Mouse (Mus musculus) E14TG2a.4 (cell line): ENCODE measurements at regions not wholly inside any gene's neighbourhood (a gene's known extent, or its start where the extent isn't known, plus 50 kb on each side); places are given as distances from the start of the nearest gene placed in this dataset.

ENCODE experiments used
- H3K27me3 ChIP-seq: 2 replicates; pipeline ENCODE4 v1.6.1; 2014; ENCODE audit warnings: low read length, control low read depth; ENCODE audit not compliant: insufficient read depth
- H3K36me3 ChIP-seq: 2 replicates; pipeline ENCODE4 v1.6.1; 2014; ENCODE audit warnings: low read length, control low read depth; ENCODE audit not compliant: insufficient read depth
- H3K4me1 ChIP-seq: replicated peaks from 2 replicates; pipeline ENCODE4 v1.6.1; 2014; ENCODE audit warnings: low read depth, low read length, control low read depth
- H3K4me3 ChIP-seq: replicated peaks from 2 replicates; pipeline ENCODE4 v1.5.1; 2014; ENCODE audit warnings: mild to moderate bottlenecking, low read length
- H3K9me3 ChIP-seq: 2 replicates; pipeline ENCODE4 v1.6.1; 2014; ENCODE audit warnings: low read length, control low read depth
- CTCF ChIP-seq: conservative IDR thresholded peaks from 2 replicates; pipeline ENCODE4 v1.5.1; 2014; ENCODE audit warnings: low read length
- NANOG ChIP-seq: IDR thresholded peaks from 2 replicates; pipeline ENCODE4 v1.6.1; 2014; ENCODE audit warnings: borderline replicate concordance, low read length, mixed read lengths
- POU5F1 ChIP-seq: IDR thresholded peaks from 2 replicates; pipeline ENCODE4 v1.6.1; 2014; ENCODE audit warnings: low read length, borderline replicate concordance

DNA sequence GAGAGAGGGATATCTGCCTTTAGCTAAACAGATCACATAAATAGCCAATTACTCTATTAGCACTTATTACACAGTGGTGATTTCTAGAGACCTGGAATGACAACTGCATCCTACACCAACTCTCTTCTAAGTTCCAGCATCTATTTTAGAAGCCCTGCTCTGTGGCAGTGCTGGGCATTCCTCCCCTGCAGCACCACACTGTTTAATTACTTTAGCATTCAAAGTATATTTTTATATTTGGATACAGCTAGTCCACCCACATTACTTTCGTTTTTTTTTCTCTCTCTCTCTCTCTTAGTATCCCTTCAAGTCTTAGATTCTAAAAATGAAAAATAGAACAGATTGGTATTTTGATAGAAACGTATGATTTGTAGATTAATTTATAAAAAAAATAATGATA is 250.1 kb downstream of the Nova1 start:
- Histone ChIP-seq H3K4me1 (no peaks in the 10 kb centered on the region), H3K27me3 (no peaks in the 10 kb centered on the region), H3K36me3 (no peaks in the 10 kb centered on the region), H3K9me3 (no peaks in the 10 kb centered on the region), H3K4me3 (no peak overlapping the region)
- TF ChIP-seq NANOG (no peak), POU5F1 (no peak)

DNA sequence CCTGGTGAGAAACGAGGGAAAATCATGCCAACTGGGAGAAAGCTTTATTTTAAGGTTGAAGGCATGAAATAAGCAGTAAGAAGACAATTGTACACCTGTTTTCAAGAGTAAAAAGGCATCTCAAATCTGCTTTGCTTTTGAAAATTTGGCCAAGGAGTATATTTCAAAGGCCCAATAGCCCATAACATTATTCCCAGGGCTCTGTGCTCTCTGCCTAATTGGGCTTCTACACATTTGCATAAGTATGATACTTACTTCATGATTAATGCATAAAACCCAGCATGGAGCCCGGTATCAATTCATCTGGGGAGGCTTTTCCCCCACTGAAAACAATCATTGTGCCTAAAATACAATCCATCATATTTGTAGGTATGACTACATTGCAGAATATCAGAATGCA is 252.4 kb downstream of the Nova1 start:
- no peaks in the 10 kb centered on the region for H3K36me3 ChIP-seq
- H3K4me1 ChIP-seq, result no peaks in the 10 kb centered on the region
- H3K27me3 ChIP-seq, result no peaks in the 10 kb centered on the region
- no peak overlapping the region for H3K4me3 ChIP-seq
- TF ChIP-seq POU5F1 (no peak), NANOG (no peak), CTCF (no peak)
- H3K9me3 ChIP-seq, result no peaks in the 10 kb centered on the region

DNA sequence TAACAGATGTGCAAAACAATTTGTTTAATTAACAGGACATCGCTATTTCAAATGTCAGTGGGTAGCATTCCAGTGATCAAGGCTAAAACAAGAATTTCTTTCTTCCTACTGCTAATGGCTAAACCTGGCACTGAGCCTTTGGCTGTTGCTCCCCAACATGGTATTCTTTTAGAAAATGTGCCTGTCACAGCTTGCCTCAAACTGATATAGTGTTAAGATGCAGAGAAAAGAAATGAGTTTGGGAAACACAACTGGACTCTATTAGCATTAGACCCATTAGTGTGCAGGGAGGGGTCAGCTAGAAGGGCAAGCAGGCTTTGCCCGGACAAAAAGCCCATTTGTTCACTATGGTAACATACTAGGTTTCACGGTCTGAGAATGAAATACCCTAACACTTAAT is 297.8 kb downstream of the Nova1 start:
- no peaks in the 10 kb centered on the region for H3K36me3 ChIP-seq
- H3K9me3 ChIP-seq, result no peaks in the 10 kb centered on the region
- no peak for TF ChIP-seq POU5F1
- no peak for TF ChIP-seq CTCF
- no peak for TF ChIP-seq NANOG
- no peaks in the 10 kb centered on the region for H3K27me3 ChIP-seq
- H3K4me1 ChIP-seq, result no peaks in the 10 kb centered on the region
- no peak overlapping the region for H3K4me3 ChIP-seq

DNA sequence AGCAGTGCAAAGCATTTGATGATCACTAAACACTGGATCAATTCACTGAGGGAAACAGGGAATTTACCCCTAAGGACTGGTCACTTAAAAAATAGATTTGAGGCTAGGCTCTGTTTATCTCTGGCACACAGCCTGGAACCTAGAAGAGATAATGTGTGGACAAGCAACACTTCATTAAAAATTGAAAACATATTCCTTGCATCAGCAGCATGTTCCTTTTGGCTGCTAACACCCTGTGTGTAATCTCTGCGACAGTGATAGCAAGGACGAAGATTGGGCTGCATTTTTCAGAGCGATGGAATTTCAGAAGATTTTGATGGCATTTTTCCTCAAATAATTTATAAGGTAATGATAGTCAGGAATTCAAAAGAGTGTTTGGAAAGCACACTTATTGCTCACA is 310.9 kb downstream of the Nova1 start:
- Histone ChIP-seq H3K4me1 (no peaks in the 10 kb centered on the region), H3K9me3 (peaks cover 17% of the 10 kb centered on the region), H3K4me3 (no peak overlapping the region), H3K27me3 (no peaks in the 10 kb centered on the region), H3K36me3 (no peaks in the 10 kb centered on the region)
- TF ChIP-seq NANOG (no peak), POU5F1 (no peak), CTCF (no peak)

DNA sequence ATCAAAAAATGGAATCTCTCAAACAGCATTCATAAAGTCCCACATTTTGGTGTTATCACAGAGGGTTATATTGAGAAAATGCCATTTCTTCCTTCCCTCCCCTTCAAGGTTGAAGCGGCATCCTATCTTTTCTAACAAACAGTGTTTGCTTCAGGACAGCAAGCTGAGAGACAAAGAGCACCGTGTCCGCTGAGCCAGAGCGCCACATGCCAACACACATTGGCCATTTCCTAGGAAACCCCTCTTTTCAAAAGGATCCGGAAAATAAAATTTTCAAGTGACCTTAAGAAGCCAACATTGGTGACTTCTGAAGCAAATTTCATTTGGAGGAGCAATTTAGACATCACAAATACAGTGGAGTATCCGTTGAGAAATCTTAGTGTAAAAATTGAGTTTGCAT is 326.3 kb downstream of the Nova1 start:
- no peaks in the 10 kb centered on the region for H3K36me3 ChIP-seq
- TF ChIP-seq NANOG (no peak), POU5F1 (no peak), CTCF (no peak)
- H3K9me3 ChIP-seq, result no peaks in the 10 kb centered on the region
- no peak overlapping the region for H3K4me3 ChIP-seq
- no peaks in the 10 kb centered on the region for H3K27me3 ChIP-seq
- H3K4me1 ChIP-seq, result no peaks in the 10 kb centered on the region

DNA sequence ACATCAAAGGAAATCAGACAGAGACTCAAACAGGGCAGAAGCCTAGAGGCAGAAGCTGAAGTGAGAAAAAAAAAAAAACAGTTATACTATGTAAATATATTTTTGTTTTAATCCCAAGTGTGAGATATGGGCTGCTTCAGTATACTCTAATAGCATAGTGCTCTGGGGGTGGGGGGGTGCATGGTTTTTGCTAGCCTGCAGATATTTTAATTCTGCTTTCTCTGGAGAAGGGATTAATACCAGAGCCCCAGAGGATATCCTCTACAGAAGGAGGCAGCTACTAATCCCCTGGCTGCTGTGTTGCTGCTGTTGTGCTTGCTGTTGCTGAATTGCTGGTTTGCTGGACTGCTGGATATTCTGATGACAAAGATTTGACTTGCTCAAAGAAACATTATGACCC is 367.8 kb downstream of the Nova1 start:
- TF ChIP-seq NANOG (no peak), CTCF (no peak), POU5F1 (no peak)
- H3K36me3 ChIP-seq, result no peaks in the 10 kb centered on the region
- H3K27me3 ChIP-seq, result no peaks in the 10 kb centered on the region
- no peak overlapping the region for H3K4me3 ChIP-seq
- H3K9me3 ChIP-seq, result no peaks in the 10 kb centered on the region
- no peaks in the 10 kb centered on the region for H3K4me1 ChIP-seq

DNA sequence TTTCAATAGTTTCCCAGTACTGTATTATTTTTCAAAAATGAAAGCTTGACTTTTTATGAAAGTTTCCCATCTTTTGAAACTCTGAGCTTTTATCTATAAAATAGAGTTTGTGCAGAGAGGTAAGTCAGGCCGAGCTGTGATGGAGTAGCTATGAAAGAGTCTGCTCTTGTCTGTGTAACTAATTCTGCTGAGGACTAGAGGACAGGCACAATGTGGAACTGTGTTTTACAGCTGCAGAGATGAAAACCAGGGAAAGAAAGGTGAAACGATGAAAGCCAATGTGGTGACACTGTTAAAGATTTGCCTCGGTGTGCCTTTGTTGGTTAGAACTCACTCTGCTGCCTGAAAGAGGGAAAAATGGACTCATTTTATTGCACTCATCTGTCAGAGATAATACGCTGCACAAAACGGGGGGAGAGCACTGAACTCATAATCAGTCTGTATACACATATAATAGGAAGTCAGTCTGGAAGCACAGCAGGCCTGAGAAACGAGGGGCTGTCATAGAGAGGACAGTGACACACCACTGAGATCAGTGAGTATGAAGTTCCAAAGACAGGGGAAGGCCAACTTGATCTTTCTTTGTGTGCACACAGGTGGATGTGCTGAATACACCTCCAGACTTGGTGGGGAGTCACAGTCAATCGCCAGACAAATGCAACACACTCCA is 373.9 kb downstream of the Nova1 start:
- TF ChIP-seq CTCF, result no peak
- no peak for TF ChIP-seq NANOG
- no peak for TF ChIP-seq POU5F1
- H3K36me3 ChIP-seq, result no peaks in the 10 kb centered on the region
- no peaks in the 10 kb centered on the region for H3K9me3 ChIP-seq
- no peaks in the 10 kb centered on the region for H3K4me1 ChIP-seq
- no peaks in the 10 kb centered on the region for H3K27me3 ChIP-seq
- no peak overlapping the region for H3K4me3 ChIP-seq

DNA sequence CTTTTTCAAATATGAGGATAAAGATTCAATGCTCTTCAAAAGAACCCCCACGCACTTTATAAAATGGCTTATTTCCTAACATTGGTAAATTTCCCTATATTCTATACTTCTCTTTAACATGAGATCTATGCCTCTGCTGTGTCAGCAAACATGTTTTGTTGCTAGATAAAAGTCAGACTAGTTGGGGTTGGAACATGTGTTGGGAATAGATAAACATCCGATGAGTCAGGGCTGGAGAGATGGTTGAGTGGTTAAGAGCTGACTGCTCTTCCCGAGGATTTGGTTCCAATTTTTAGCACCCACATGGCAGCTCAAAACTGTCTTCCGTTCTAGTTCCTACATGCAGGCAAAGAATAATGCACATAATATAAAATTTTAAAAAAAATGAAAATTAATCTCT is 399.1 kb downstream of the Nova1 start:
- no peak for TF ChIP-seq NANOG
- no peak for TF ChIP-seq CTCF
- TF ChIP-seq POU5F1, result no peak
- H3K4me1 ChIP-seq, result no peaks in the 10 kb centered on the region
- no peaks in the 10 kb centered on the region for H3K9me3 ChIP-seq
- H3K27me3 ChIP-seq, result no peaks in the 10 kb centered on the region
- no peak overlapping the region for H3K4me3 ChIP-seq
- H3K36me3 ChIP-seq, result no peaks in the 10 kb centered on the region

DNA sequence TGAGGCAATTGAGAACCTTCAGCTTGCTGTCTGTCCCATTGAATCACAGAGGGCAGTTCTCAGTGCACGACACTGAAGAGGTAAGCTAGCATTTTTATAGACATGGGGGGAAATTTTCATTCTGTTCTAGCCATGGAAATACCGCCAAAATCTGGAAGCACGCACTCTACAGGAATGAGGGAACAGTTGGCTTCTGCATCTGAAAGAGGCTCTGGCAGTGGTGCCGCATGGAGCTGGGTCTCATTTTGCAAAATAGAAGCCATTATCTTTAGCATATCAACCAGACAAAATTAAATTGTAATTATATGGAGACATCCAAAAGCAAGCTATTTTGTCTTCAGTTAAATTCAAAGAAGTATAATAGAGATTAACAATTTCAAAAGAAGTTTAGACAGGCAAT is 399.7 kb downstream of the Nova1 start:
- TF ChIP-seq CTCF, result no peak
- TF ChIP-seq NANOG, result no peak
- TF ChIP-seq POU5F1, result no peak
- no peaks in the 10 kb centered on the region for H3K9me3 ChIP-seq
- no peak overlapping the region for H3K4me3 ChIP-seq
- H3K27me3 ChIP-seq, result no peaks in the 10 kb centered on the region
- H3K36me3 ChIP-seq, result no peaks in the 10 kb centered on the region
- H3K4me1 ChIP-seq, result no peaks in the 10 kb centered on the region
